8 mouse cellular contexts compared by ENCODE assay signal in genomic region chr2:32882283-32883043, GRCm38 (mm10). TPM values are rescaled to one million over a fixed set of nuclear protein-coding genes. Genes with fewer than 3 reads are reported as not detected.
DNase-seq lines count a peak whose midpoint lies in the region; ATAC-seq lines count a peak whose summit lies in the region.

No protein-coding gene starts in this region.

- no peak overlapping the region for H3K4me2 ChIP-seq in forebrain, embryonic 12.5 days
- H3K4me2 ChIP-seq in forebrain, embryonic 11.5 days (ENCODE audit: low read depth, low read length, severe bottlenecking): no peak overlapping the region
- H3K4me2 ChIP-seq in heart, embryonic 11.5 days: peak overlapping the region; percentile 52
- H3K4me2 ChIP-seq in midbrain, embryonic 14.5 days (ENCODE audit: low read length): no peak overlapping the region

- no peaks in the 10 kb centered on the region for H3K36me3 ChIP-seq in forebrain, embryonic 12.5 days (replicated peaks)
- H3K36me3 ChIP-seq in forebrain, embryonic 11.5 days (ENCODE audit: control insufficient read depth, insufficient read depth, low read length): no peaks in the 10 kb centered on the region
- H3K36me3 ChIP-seq in heart, embryonic 11.5 days (ENCODE audit: control insufficient read depth, insufficient read depth, low read length): no peaks in the 10 kb centered on the region
- peaks cover 16% of the 10 kb centered on the region for H3K36me3 ChIP-seq in limb, embryonic 10.5 days
- H3K36me3 ChIP-seq in midbrain, embryonic 14.5 days (ENCODE audit: control insufficient read depth, insufficient read depth, low read length): no peaks in the 10 kb centered on the region

- no peaks in the 10 kb centered on the region for H3K9me3 ChIP-seq in forebrain, embryonic 12.5 days
- H3K9me3 ChIP-seq in forebrain, embryonic 11.5 days (ENCODE audit: control insufficient read depth, low read length): no peaks in the 10 kb centered on the region
- no peaks in the 10 kb centered on the region for H3K9me3 ChIP-seq in heart, embryonic 11.5 days (replicated peaks; ENCODE audit: control insufficient read depth, low read length)
- H3K9me3 ChIP-seq in limb, embryonic 10.5 days (replicated peaks): no peaks in the 10 kb centered on the region
- H3K9me3 ChIP-seq in midbrain, embryonic 14.5 days (ENCODE audit: control insufficient read depth, low read length): no peaks in the 10 kb centered on the region

- peaks cover 3% of the 10 kb centered on the region; the same call in 1 of the 2 replicates for H3K27me3 ChIP-seq in forebrain, embryonic 12.5 days
- no peaks in the 10 kb centered on the region for H3K27me3 ChIP-seq in forebrain, embryonic 11.5 days (ENCODE audit: control insufficient read depth, insufficient read depth, low read length)
- H3K27me3 ChIP-seq in heart, embryonic 11.5 days (ENCODE audit: control insufficient read depth, insufficient read depth, low read length): no peaks in the 10 kb centered on the region
- H3K27me3 ChIP-seq in limb, embryonic 10.5 days (ENCODE audit: low read depth, poor library complexity, severe bottlenecking): no peaks in the 10 kb centered on the region
- H3K27me3 ChIP-seq in midbrain, embryonic 14.5 days (ENCODE audit: control insufficient read depth, insufficient read depth, low read length): no peaks in the 10 kb centered on the region

- WGBS in forebrain, embryonic 12.5 days: 66% methylated on average over 11 of the region's 21 CpGs
- 64% methylated on average over 13 of the region's 21 CpGs for WGBS in forebrain, embryonic 11.5 days
- 18% methylated on average over 12 of the region's 21 CpGs for WGBS in heart, embryonic 11.5 days (ENCODE audit: insufficient replicate concordance)
- 62% methylated on average over 13 of the region's 21 CpGs for whole genome bisulfite sequencing in limb, embryonic 10.5 days
- 52% methylated on average over 21 of the region's 21 CpGs for WGBS in midbrain, embryonic 14.5 days

- DNase-seq in forebrain, embryonic 11.5 days (ENCODE audit: low spot score): no peak
- peak; percentile 57 for DNase-seq in R1 (ENCODE audit: low read depth, low spot score)
- DNase-seq in limb, embryonic 10.5 days (ENCODE audit: low spot score): no peak
- no peak for DNase-seq in midbrain, embryonic 14.5 days
- no peak for DNase-seq in thymus, adult 18-20 months
- no peak for DNase-seq in cerebellum, adult 11-12 months

- H3K9ac ChIP-seq in forebrain, embryonic 12.5 days: 0 out of 2 replicates have a peak overlapping the region, but pooled peaks have one; percentile 7
- no peak overlapping the region for H3K9ac ChIP-seq in forebrain, embryonic 11.5 days (ENCODE audit: low read length)
- peak overlapping the region; percentile 30; the same call in 1 of the 2 replicates for H3K9ac ChIP-seq in heart, embryonic 11.5 days (ENCODE audit: low read depth, low read length)
- no peak overlapping the region for H3K9ac ChIP-seq in midbrain, embryonic 14.5 days (replicated peaks; ENCODE audit: low read length)

- peak overlapping the region; percentile 50; the same call in 1 of the 2 replicates for H3K27ac ChIP-seq in forebrain, embryonic 12.5 days
- no peak overlapping the region for H3K27ac ChIP-seq in forebrain, embryonic 11.5 days (ENCODE audit: low read depth, low read length)
- H3K27ac ChIP-seq in heart, embryonic 11.5 days (ENCODE audit: low read depth, low read length): peak overlapping the region; percentile 89
- peak overlapping the region; percentile 80 for H3K27ac ChIP-seq in limb, embryonic 10.5 days
- H3K27ac ChIP-seq in midbrain, embryonic 14.5 days (replicated peaks; ENCODE audit: low read depth, low read length): peak overlapping the region; percentile 45; the same call in 1 of the 2 replicates

- no peak for ATAC-seq in forebrain, embryonic 12.5 days (ENCODE audit: low FRiP score)
- ATAC-seq in forebrain, embryonic 11.5 days (replicated peaks; ENCODE audit: low FRiP score): no peak
- ATAC-seq in heart, embryonic 11.5 days (replicated peaks; ENCODE audit: insufficient number of reproducible peaks, low FRiP score, low TSS enrichment): peak; percentile 47
- ATAC-seq in midbrain, embryonic 14.5 days (ENCODE audit: low FRiP score, low TSS enrichment): no peak

- H3K4me1 ChIP-seq in forebrain, embryonic 12.5 days: peaks cover 42% of the 10 kb centered on the region
- H3K4me1 ChIP-seq in forebrain, embryonic 11.5 days (replicated peaks; ENCODE audit: control insufficient read depth, insufficient read depth, low read length): peaks cover 9% of the 10 kb centered on the region; the same call in 1 of the 2 replicates
- H3K4me1 ChIP-seq in heart, embryonic 11.5 days (ENCODE audit: control insufficient read depth, insufficient read depth, low read length): peaks cover 84% of the 10 kb centered on the region
- peaks cover 92% of the 10 kb centered on the region for H3K4me1 ChIP-seq in limb, embryonic 10.5 days
- peaks cover 36% of the 10 kb centered on the region for H3K4me1 ChIP-seq in midbrain, embryonic 14.5 days (ENCODE audit: control insufficient read depth, insufficient read depth, low read length)

- H3K4me3 ChIP-seq in forebrain, embryonic 12.5 days (replicated peaks): no peak overlapping the region
- no peak overlapping the region for H3K4me3 ChIP-seq in forebrain, embryonic 11.5 days (ENCODE audit: low read depth, low read length)
- H3K4me3 ChIP-seq in heart, embryonic 11.5 days (ENCODE audit: low read depth, low read length): no peak overlapping the region
- H3K4me3 ChIP-seq in limb, embryonic 10.5 days: no peak overlapping the region
- H3K4me3 ChIP-seq in midbrain, embryonic 14.5 days (replicated peaks; ENCODE audit: low read depth, low read length): no peak overlapping the region

RNA-seq across cellular contexts. Expression of gene Fam129b, which starts 6.5 kb away (rescaled TPM):
- 24.6 and 27.3 TPM in 2 replicates for polyA plus RNA-seq in forebrain, embryonic 12.5 days (2016; fragmentation: Nextera tagmentation; extraction: Ambion mirVana)
- polyA plus RNA-seq in forebrain, embryonic 11.5 days (2014; fragmentation: Nextera tagmentation; extraction: Ambion mirVana): 13.8 and 15.4 TPM in 2 replicates
- polyA plus RNA-seq in heart, embryonic 11.5 days (2014; fragmentation: Nextera tagmentation; extraction: Ambion mirVana): 21.5 and 24.2 TPM in 2 replicates
- polyA plus RNA-seq in limb, embryonic 10.5 days (2016; fragmentation: Nextera tagmentation; extraction: Ambion mirVana): 40.9 and 47.9 TPM in 2 replicates
- 13.6 and 19.8 TPM in 2 replicates for polyA plus RNA-seq in midbrain, embryonic 14.5 days (2014; fragmentation: Nextera tagmentation; extraction: Ambion mirVana)

RNA-seq across cellular contexts. Expression of gene Stxbp1, which starts 35.4 kb away (rescaled TPM):
- polyA plus RNA-seq in forebrain, embryonic 12.5 days (2016; fragmentation: Nextera tagmentation; extraction: Ambion mirVana): 68.5 and 73.5 TPM in 2 replicates
- 44.0 and 44.6 TPM in 2 replicates for polyA plus RNA-seq in forebrain, embryonic 11.5 days (2014; fragmentation: Nextera tagmentation; extraction: Ambion mirVana)
- 20.6 and 26.1 TPM in 2 replicates for polyA plus RNA-seq in heart, embryonic 11.5 days (2014; fragmentation: Nextera tagmentation; extraction: Ambion mirVana)
- polyA plus RNA-seq in limb, embryonic 10.5 days (2016; fragmentation: Nextera tagmentation; extraction: Ambion mirVana): 10.9 and 12.9 TPM in 2 replicates
- polyA plus RNA-seq in midbrain, embryonic 14.5 days (2014; fragmentation: Nextera tagmentation; extraction: Ambion mirVana): 240 and 245 TPM in 2 replicates

Comparison
In these comparisons a context has a peak if more than half of its experiments do, and no peak if none do; other contexts are left out.
1. H3K9ac ChIP-seq: peak in forebrain, embryonic 12.5 days (single experiment) and heart, embryonic 11.5 days (single experiment); none in forebrain, embryonic 11.5 days (single experiment) and midbrain, embryonic 14.5 days (single experiment).